Mouse (Mus musculus) MEL (cell line): ENCODE data around the gene Brsk1.

ENCODE experiments used
- CHD1 ChIP-seq: IDR thresholded peaks from 2 replicates; pipeline ENCODE4 v1.6.1; 2012; ENCODE audit warnings: low read depth, mild to moderate bottlenecking, inconsistent platforms, low read length, improper control_type of control experiment
- USF1 ChIP-seq: IDR thresholded peaks from 2 replicates; pipeline ENCODE4 v1.6.1; 2014; ENCODE audit warnings: low read depth, mild to moderate bottlenecking, inconsistent platforms, low read length, improper control_type of control experiment, moderate library complexity

DNA sequence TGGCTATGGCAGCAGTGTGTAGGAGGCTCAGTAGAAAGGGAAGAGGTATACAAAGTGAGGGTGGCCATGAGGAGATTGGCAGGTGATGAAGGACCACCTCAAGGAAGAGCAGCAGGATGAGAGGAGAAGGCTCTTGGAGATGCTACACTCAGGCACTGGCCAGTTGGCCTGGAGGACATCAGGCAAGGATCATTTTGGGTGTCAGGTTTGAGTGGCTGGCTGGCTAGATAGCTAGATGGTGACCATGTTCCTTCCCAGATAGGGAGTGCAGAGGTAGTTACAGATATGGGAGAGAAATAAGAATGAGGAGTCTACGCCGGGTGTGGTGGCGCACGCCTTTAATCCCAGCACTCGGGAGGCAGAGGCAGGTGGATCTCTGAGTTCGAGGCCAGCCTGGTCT lies 54.5 kb downstream of the Brsk1 start:
- TF ChIP-seq USF1 (no peak), CHD1 (no peak)
